Mouse (Mus musculus) testis, adult 2 months (tissue): ENCODE measurements around the gene Mcfd2. TPM values are rescaled to one million over a fixed set of nuclear protein-coding genes. Genes with fewer than 3 reads are reported as not detected.
"Not testable (repeated sequence)": the region's sequence is repeated elsewhere in the genome, so short reads cannot be mapped to it uniquely, and the experiment has no call there.

Experiments
- H3K27ac ChIP-seq: fragments of 200-500 bp; 2 replicates; pipeline ENCODE4 v1.5.1; 2012; ENCODE audit warnings: low read depth, low read length; ENCODE audit not compliant: control insufficient read depth, insufficient read depth
- H3K27me3 ChIP-seq: fragments of 200-500 bp; 2 replicates; pipeline ENCODE4 v1.6.1; 2012; ENCODE audit warnings: mild to moderate bottlenecking, low read length, moderate library complexity; ENCODE audit not compliant: control insufficient read depth, insufficient read depth
- H3K36me3 ChIP-seq: fragments of 200-500 bp; 2 replicates; pipeline ENCODE4 v1.6.1; 2012; ENCODE audit warnings: mild to moderate bottlenecking, low read length; ENCODE audit not compliant: control insufficient read depth, insufficient read depth
- H3K4me1 ChIP-seq: fragments of 200-500 bp; 2 replicates; pipeline ENCODE4 v1.6.1; 2012; ENCODE audit warnings: low read length; ENCODE audit not compliant: control insufficient read depth, insufficient read depth
- H3K4me3 ChIP-seq: fragments of 200-500 bp; 2 replicates; pipeline ENCODE4 v1.5.1; 2012; ENCODE audit warnings: low read depth, mild to moderate bottlenecking, low read length, moderate library complexity, mixed read lengths; ENCODE audit not compliant: control insufficient read depth
- CTCF ChIP-seq: fragments of 200-500 bp; IDR thresholded peaks from 2 replicates; pipeline ENCODE4 v1.5.1; 2012; ENCODE audit warnings: low read depth, mild to moderate bottlenecking, inconsistent platforms, low read length, moderate library complexity; ENCODE audit not compliant: control insufficient read depth, insufficient read depth, insufficient replicate concordance
- POLR2A ChIP-seq: fragments of 200-500 bp; IDR thresholded peaks from 2 replicates; pipeline ENCODE4 v1.6.1; 2012; ENCODE audit warnings: low read depth, mild to moderate bottlenecking, inconsistent platforms, low read length, moderate library complexity; ENCODE audit not compliant: control insufficient read depth
- polyA plus RNA-seq: library from polyadenylated mRNA; depleted of rRNA; stranded (reverse); fragments of >200 nt; gene quantifications from 2 replicates; pipeline ENCODE4 v1.2.3, GENCODE M21; 2012

Gene Mcfd2
- polyA plus RNA-seq, 1 experiment = 40.4 TPM

GRCm38 (mm10) chr17:87298944-87299343 lies 33.2 kb upstream of the Mcfd2 start:
- H3K36me3 ChIP-seq = no peaks in the 10 kb centered on the region
- H3K4me3 ChIP-seq = no peak overlapping the region
- no peak overlapping the region for H3K27ac ChIP-seq
- H3K27me3 ChIP-seq = no peaks in the 10 kb centered on the region
- no peaks in the 10 kb centered on the region; the same call in 1 of the 2 replicates for H3K4me1 ChIP-seq
- TF ChIP-seq CTCF (no peak), POLR2A (no peak)

DNA sequence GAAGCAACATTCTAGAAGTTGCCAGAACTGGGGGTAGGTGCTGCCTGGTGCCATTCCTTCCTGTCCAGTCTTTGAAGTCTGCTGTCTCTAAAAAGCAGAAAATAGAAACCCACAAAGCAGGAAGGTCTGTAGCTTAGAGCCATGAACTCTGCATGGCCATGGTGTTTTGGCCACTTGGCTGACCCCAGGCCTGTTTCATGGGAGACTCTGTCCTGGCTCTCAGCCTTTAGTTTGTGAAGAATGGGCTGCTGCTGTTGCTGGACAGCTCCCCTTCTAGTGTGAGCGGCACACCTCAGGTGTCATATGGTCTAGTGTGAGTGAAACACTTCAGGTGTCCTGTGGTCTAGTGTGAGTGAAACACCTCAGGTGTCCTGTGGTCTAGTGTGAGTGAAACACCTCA lies 31.0 kb upstream of the Mcfd2 start:
- not testable (repeated sequence) for H3K4me1 ChIP-seq, H3K27ac ChIP-seq

GRCm38 (mm10) chr17:87295738-87296137 lies 30.0 kb upstream of the Mcfd2 start:
- H3K36me3 ChIP-seq = no peaks in the 10 kb centered on the region
- H3K4me3 ChIP-seq = no peak overlapping the region
- no peaks in the 10 kb centered on the region; the same call in 1 of the 2 replicates for H3K4me1 ChIP-seq
- no peaks in the 10 kb centered on the region for H3K27me3 ChIP-seq
- no peak for TF ChIP-seq CTCF
- TF ChIP-seq POLR2A = no peak
- no peak overlapping the region for H3K27ac ChIP-seq

More for the DNA sequence above, 31.0 kb upstream of the Mcfd2 start:
- H3K4me3 ChIP-seq, H3K36me3 ChIP-seq, H3K27me3 ChIP-seq: not testable (repeated sequence)

DNA sequence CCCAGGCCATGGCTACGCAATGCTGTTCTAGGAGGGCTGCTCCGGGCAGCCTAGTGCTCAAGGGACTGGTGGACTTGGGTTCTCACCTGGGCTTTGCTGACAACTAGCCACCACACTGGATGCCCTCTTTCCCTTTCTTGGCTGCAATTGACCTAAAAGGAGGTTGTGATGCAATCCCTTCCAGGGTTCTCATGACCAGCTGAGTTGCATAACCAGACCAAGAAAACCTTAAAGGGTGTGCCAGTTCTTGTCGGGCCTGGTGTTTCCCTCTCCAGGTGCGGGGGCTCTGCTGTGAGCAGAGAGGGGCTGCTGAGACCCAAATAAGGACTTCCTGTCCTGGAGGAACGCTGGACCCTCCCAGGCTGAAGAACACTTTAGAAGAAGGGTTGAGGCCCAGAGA lies 27.4 kb upstream of the Mcfd2 start:
- Histone ChIP-seq H3K27ac (no peak overlapping the region), H3K4me1 (no peaks in the 10 kb centered on the region), H3K27me3 (no peaks in the 10 kb centered on the region), H3K4me3 (no peak overlapping the region), H3K36me3 (no peaks in the 10 kb centered on the region)
- TF ChIP-seq CTCF = no peak
- no peak for TF ChIP-seq POLR2A

DNA sequence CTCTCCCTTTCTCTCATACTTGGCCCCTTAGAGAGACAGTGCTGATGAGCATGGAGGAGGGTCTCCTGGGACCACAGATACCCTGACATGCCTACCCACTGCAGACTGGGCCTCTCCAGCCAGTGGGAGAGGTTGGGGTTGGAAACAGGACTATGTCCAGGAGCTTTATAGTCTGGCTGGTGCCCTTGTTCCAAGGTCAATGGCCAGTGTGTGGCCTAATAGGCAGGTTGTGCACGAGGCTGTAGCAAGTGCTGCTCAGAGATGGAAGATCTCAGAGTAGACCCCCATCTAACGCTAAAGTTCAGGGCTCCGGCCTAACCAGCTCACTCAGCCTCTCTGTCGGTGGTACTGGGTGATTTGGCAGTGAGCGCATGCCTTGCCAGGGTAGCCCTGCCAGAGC lies 26.0 kb upstream of the Mcfd2 start:
- Histone ChIP-seq H3K36me3 (no peaks in the 10 kb centered on the region), H3K27ac (no peak overlapping the region), H3K27me3 (no peaks in the 10 kb centered on the region), H3K4me3 (no peak overlapping the region), H3K4me1 (no peaks in the 10 kb centered on the region)
- TF ChIP-seq POLR2A (no peak), CTCF (no peak)

- H3K36me3 ChIP-seq = no peaks in the 10 kb centered on the region
- no peak overlapping the region for H3K27ac ChIP-seq
- H3K4me1 ChIP-seq = no peaks in the 10 kb centered on the region; the same call in 1 of the 2 replicates
- no peak for TF ChIP-seq CTCF
- no peak for TF ChIP-seq POLR2A
- no peak overlapping the region for H3K4me3 ChIP-seq
- H3K27me3 ChIP-seq = no peaks in the 10 kb centered on the region
Measured at GRCm38 (mm10) chr17:87291037-87291436, 25.3 kb upstream of the Mcfd2 start.

- Histone ChIP-seq H3K4me3 (no peak overlapping the region), H3K27ac (no peak overlapping the region), H3K36me3 (no peaks in the 10 kb centered on the region), H3K27me3 (no peaks in the 10 kb centered on the region), H3K4me1 (no peaks in the 10 kb centered on the region; the same call in 1 of the 2 replicates)
- TF ChIP-seq POLR2A (no peak), CTCF (no peak)
Measured at GRCm38 (mm10) chr17:87289367-87289766, 23.6 kb upstream of the Mcfd2 start.

- no peaks in the 10 kb centered on the region; the same call in 1 of the 2 replicates for H3K4me1 ChIP-seq
- TF ChIP-seq CTCF (no peak), POLR2A (no peak)
- H3K27ac ChIP-seq = no peak overlapping the region
- H3K36me3 ChIP-seq = no peaks in the 10 kb centered on the region
- H3K4me3 ChIP-seq = no peak overlapping the region
- H3K27me3 ChIP-seq = no peaks in the 10 kb centered on the region
Measured at GRCm38 (mm10) chr17:87288131-87288530, 22.4 kb upstream of the Mcfd2 start.
